ENCODE assay signal across 8 mouse cellular contexts in the genomic region with DNA sequence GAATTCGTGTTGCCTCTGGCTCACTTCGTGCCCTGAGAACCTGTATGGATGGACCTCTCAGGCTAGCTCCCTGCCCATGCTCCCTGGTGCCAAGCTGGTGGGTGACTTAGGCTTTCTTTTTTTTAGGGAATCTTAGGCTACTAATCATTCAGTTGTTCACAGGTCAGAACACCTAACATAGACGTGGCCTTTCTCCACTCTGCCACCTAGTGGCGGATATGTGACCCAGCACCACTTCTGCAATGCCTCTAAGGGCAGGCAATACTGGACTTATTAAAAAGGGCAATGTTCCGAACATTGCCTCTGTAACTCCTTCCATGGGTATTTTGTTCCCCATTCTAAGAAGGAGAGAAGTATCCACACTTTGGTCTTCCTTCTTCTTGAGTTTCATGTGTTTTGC. TPM values are rescaled to one million over a fixed set of nuclear protein-coding genes. Genes with fewer than 3 reads are reported as not detected.
DNase-seq lines count a peak whose midpoint lies in the region.

No protein-coding gene starts in this region.

- DNase-seq in gastrocnemius, postnatal 14 days, result peak; percentile 7
- DNase-seq in gastrocnemius, postnatal 25 days, result no peak
- DNase-seq in urinary bladder, postnatal 14 days (ENCODE audit: low spot score), result peak; percentile 31
- no peak for DNase-seq in urinary bladder, postnatal 10 days (ENCODE audit: low spot score)
- peak; percentile 17 to 45 for DNase-seq in cerebellum, postnatal 25 days
- DNase-seq in kidney, postnatal 4 days, result peak; percentile 42 to 50
- peak; percentile 24 for DNase-seq in thymus, postnatal 14 days
- no peak for DNase-seq in frontal cortex, postnatal 14 days (ENCODE audit: low spot score in 2 of 2)

- intact Hi-C loops in gastrocnemius, postnatal 14 days (cut with DNase I; ENCODE audit: low total_unique reads), result no loop called here

RNA-seq across cellular contexts. Expression of a gene that starts 45.2 kb away (rescaled TPM):
- total RNA-seq in gastrocnemius, postnatal 14 days (2021), result not detected
- not detected for total RNA-seq in gastrocnemius, postnatal 25 days (2021)

Comparison
In these comparisons a context has a peak if more than half of its experiments do, and no peak if none do; other contexts are left out.
1. DNase-seq: peak in gastrocnemius, postnatal 14 days (single experiment), urinary bladder, postnatal 14 days (single experiment), cerebellum, postnatal 25 days (2 of 2), kidney, postnatal 4 days (2 of 2) and thymus, postnatal 14 days (single experiment); none in gastrocnemius, postnatal 25 days (single experiment), urinary bladder, postnatal 10 days (single experiment) and frontal cortex, postnatal 14 days (0 of 2).